Mouse (Mus musculus): ENCODE data around the gene Ldoc1. TPM values are rescaled to one million over a fixed set of nuclear protein-coding genes. Genes with fewer than 3 reads are reported as not detected.

The Ldoc1 gene
- total RNA-seq (2021), result under 1 TPM in 1 of 2 experiments, not detected in 1; 0.30 TPM

- DNase-seq, result no peak
- intact Hi-C loops (cut with DNase I), result no loop called here
These were observed at the start of gene Ldoc1 for GRCm38 (mm10) chrX:61709302-61710033. Gene Ldoc1 (plus strand): TSS chrX:61709497.

- no peak for DNase-seq
- intact Hi-C loops (cut with DNase I), result no loop called here
These were observed 834 bp downstream of the Ldoc1 start for GRCm38 (mm10) chrX:61710131-61710530.

GRCm38 (mm10) chrX:61722281-61723028, 13.2 kb downstream of the Ldoc1 start:
- intact Hi-C loops (cut with DNase I), result no loop called here
- no peak for DNase-seq

- DNase-seq, result no peak
These were observed 14.0 kb downstream of the Ldoc1 start for GRCm38 (mm10) chrX:61723029-61723980.

GRCm38 (mm10) chrX:61727516-61728310, 18.4 kb downstream of the Ldoc1 start:
- intact Hi-C loops (cut with DNase I), result no loop called here
- no peak for DNase-seq

More at GRCm38 (mm10) chrX:61723029-61723980, 14.0 kb downstream of the Ldoc1 start:
- intact Hi-C loops (cut with DNase I), result no loop called here
